Mouse (Mus musculus) granulocyte monocyte progenitor cell, adult 5-6 weeks (primary cell): ENCODE measurements around the gene Rtkn2. TPM values are rescaled to one million over a fixed set of nuclear protein-coding genes. Genes with fewer than 3 reads are reported as not detected.

Experiments used
- ATAC-seq: replicated peaks from 2 replicates; pipeline ENCODE4 v1.8.0; 2016; ENCODE audit warnings: mild to moderate bottlenecking, moderate TSS enrichment, inconsistent platforms; ENCODE audit not compliant: poor library complexity, severe bottlenecking
- total RNA-seq, 2 experiments: library from RNA; stranded (forward) in 1 of 2; stranded (reverse) in 1 of 2; fragments of 200-712, 200-1000 nt in 1 of 2; fragments of >200 nt in 1 of 2; fragmentation: Nextera tagmentation in 1 of 2; gene quantifications; 2 replicates each; pipeline ENCODE4 v1.2.3; 2014 to 2017

Rtkn2 gene
- total RNA-seq, 2 experiments from 2014 or later = 6.6 to 9.6 TPM

DNA sequence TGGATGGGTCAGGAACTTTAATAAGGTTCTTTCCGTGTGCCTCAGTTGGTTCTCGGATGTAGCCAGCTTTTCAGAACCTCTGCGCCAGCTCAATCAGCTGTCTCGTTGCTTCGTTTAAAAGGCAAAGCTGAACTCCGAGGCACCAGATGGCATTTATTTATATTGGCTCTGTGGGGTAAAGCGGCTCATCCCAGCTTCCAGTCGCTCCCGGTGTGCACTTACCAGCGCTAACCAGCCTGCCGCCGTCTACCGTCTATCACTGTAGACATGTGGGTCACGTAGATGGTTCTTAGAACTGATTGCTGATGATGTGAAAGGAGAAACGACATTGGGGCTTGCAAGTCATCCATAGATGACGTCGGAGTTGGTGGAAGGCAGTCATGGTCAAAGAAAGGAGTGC, 5.7 kb downstream of the Rtkn2 start:
- no peak for ATAC-seq

DNA sequence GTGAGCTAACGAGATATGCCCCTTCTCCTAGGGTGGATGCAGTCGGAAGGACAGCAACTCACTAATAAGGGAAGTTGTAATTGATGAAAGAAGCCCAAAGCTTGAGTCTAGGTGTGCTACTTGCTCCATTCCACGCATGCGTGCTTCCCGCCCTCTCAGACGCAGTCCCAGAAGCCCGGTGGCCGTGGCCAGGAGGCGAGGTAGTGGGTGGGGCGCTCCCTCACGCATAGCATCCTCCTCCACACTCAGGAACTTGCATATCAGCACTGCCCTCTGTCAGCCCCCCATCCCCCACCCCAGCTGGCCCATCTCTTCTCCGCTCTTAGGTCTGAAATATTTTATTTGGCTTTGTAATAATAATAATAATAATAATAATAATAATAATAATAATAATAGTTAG, 16.0 kb downstream of the Rtkn2 start:
- no peak for ATAC-seq

DNA sequence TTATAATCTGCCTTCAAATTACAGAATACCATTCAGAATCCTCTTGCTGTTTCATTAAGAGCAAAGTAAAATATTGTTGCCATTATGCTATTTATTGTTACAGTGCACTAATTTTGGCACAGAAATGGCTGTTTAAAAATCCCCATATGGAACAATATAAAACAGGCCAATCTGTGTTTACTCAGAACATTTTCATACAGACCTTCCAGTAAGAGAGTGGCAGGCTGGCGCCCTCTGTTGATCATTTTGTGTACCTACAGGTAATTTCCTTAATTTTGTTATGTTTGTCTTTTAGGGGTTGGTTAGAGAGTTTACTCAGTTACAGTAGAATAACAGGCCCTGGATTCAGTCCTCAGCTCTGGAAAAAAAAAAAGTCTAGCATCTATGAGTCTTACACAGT, 16.8 kb downstream of the Rtkn2 start:
- ATAC-seq = no peak

DNA sequence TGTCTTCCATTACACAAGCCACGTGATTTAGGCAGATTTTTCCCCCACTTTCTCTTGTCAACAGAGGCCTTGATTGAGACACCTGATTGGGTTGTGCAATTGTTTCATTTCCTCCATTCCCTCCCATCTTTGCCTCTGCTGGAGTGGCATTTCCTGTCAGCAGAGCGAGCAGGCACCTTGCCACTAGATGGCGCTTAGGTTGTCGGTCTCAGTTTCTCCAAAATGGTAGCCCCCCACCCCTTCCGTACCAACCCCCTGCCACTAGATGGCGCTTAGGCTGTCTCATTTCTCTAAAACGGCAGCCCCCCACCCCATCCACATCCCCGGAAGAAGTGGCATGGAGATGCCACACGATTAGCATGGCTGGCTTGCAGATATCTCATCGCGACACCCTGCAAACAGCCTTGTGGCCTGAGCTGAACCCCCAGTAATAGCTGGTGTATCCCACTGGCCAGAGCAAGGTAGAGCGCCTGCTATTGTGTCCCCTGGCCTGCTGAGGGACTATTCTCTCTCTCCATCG, 18.8 kb downstream of the Rtkn2 start:
- peak; percentile 97 for ATAC-seq

DNA sequence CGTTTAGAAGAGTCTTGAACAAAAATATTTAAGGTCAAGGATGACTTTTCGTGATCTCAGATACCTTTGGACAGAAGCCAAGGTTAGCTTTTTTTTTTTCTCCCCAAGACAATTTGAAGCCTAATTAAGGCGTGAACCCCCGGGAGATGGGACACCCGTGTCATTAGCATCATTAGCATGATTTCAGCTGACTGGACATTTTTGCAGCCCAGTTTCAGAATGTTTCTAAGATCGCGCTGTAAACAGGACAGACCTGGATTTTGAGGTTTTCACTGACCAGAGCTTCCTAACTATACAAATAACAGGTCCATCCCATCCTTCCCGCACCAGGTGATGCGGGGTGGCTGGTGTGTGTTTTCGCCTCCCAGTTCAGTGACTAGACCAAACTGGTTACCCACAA, 19.8 kb downstream of the Rtkn2 start:
- ATAC-seq = no peak

DNA sequence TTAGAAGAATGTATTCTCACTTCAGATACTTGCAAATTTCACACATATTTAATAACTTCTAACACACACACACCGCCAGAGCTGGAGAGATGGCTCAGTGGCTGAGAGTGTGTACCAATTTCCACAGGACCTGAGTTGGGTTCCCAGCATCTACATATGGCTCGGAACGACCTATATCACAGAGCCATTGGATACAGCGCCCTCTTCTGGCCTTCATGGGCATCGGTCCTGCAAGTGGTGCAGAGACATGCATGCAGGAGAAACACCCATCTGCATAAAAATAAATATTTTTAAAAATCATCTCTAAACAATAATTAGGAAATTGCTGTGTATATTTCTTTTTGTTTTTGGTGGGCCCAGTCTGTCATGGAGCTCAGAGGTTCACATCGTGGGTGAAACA, 22.1 kb downstream of the Rtkn2 start:
- ATAC-seq = no peak

DNA sequence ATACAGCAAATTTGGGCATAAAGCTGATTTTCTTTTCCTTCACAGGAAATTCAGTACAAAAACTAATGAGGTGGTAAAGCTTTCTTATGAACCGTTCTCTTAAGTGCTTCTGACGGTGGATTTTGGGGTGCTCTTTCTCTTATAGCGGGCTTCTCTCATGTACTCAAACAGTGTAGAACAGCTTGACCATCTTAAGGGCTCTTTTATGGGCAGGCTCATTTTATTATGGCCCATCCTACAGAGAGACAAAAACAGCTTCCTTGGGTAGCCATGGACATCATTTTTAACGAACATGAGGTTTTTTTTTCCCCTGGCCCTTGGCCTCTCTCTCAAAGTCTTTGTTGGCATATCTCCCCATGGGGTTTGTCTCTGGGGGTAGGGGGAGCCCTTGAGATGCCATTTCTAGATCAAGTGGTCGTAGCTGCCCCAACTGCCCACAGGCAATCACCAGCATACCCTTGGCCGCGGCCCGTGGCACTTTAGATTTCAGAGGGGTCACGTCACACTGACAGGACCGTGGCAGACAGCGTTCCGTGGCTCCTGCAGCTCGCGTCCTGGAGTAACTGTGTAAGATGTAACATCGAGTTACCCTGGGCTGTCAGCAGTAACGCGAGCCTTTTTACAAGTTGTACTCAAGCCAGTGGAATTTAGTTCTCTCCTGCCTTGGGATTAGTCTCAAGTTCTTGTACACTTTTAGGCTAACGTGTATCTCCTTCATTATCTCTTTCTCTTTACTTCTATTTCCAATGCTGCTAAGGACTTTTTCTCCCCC, 24.5 kb downstream of the Rtkn2 start:
- no peak for ATAC-seq

DNA sequence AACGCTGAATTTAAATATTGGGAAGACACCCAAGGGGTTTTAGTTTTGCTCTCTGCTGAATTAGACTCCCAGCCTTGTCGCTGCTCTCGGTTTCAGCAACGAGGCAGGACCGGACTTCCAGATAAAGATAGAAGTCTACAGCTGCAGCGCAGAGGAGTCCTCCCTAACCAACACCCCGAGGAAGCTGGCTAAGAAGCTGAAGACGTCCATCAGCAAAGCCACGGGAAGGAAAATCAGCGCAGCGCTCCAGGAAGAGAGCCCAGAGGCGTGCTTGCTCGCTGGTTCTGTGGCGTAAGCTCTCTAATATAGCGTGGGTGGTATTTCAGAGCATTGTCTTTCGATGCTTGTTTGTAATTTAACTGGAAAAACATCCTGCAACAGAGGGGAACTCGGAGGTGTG, 26.0 kb downstream of the Rtkn2 start:
- no peak for ATAC-seq

DNA sequence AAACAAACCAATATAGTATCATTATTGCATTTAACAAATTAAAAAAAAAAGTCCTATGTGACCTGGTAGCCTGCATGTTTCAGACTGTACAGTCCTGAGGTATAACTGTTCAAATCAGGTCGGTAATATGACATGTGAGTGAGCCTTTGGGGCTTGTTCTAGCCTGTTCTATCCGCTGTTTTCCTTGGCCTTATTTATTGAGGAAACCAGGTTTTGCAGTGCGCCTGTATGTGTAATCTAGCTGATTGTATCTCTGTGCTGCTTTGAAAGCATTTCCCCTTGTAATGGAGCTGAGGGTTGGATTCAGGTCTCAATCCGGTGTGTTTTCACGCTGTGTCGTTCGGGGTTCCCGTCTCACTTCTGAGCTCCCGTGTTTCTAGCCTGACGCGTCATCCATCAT, 27.1 kb downstream of the Rtkn2 start:
- no peak for ATAC-seq

DNA sequence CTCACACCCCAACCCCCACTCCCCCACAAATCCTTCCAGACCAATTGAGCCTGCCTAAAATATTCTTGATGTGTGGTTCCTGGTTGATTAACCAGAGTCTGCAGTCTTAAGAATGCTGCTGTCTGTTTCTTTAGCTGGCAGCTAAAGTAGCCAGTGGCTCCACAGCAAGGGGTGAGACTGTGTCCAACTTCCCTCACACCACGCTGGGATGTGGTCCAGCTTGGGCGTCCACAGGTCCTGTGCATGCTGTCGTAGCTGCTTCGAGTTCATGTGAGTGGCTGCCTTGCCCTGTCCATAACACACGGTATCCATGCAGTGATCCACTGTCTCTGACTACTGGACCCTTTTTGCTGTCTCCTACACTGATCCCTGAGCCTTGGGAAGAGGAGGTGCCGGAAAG, 27.7 kb downstream of the Rtkn2 start:
- no peak for ATAC-seq

DNA sequence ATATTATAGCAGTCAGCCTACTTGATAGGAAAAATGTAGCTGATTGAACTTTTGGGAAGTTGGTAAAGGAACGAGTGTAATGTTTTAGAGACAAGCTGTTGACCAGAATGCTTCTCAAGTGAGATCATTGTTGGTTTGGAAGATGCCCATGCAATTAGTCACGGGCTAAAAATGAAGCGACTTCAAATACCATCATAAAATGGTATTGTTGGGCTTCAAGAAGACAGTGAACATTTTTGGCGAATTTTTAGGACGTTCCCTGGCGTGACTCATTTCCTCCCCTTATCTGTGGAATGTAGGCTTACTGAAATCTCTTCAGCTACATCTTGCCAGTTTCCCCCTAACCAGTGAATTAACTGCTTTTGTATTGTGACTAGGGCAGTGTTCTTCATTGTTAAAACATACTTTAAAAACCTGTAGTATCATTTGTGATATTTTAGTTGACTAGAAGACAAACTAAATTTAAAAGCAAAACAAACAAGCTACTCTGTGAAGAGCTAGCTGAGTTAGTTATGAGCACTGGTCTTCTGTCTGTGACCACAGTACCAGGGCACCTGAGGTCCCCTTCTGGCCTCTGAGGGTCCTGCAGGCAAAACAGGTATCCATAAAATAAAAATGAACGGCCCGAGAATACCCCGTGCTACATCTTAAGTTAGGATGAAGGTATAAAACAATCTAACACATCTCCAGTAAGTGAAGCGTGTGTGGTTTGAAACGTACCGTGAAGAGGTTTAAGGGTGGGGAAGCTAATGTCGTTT, 29.0 kb downstream of the Rtkn2 start:
- ATAC-seq = no peak

DNA sequence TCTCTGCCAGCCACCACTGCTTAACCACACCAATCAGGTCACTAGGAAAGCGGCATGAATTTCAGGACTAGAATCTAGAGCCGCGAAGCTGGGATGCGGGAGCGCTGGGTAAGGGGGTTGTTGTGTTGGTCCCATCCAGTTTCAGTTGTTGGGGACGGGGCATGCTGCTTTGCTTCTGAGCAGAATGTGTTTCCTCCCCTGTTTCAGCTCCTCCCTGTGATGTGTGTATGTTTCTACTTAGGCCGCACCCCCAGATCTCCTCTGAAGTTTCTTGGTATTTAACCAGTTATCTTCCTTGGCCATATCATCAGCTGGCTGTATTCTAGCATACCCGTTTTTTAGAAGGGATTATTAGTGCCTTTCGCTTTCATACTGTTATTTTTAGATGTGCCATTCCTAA, 29.9 kb downstream of the Rtkn2 start:
- ATAC-seq = no peak

DNA sequence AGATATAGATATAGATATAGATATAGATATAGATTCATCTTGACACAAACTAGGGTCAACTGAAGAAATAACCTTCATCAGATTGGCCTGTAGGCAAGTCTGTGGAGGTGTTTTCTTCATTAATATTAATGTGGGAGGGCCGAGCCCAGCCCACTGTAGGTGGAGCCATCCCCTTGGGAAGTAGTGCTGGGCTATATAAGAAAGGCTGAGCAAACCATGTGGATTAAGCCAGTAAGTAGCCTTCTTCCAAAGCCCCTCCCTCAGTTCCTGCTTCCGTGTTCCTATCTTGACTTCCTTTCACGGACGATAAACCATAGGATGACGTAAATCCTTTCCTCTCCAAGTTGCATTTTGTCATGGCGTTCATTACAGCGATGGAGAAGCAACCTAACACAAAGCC, 30.5 kb downstream of the Rtkn2 start:
- ATAC-seq = no peak

DNA sequence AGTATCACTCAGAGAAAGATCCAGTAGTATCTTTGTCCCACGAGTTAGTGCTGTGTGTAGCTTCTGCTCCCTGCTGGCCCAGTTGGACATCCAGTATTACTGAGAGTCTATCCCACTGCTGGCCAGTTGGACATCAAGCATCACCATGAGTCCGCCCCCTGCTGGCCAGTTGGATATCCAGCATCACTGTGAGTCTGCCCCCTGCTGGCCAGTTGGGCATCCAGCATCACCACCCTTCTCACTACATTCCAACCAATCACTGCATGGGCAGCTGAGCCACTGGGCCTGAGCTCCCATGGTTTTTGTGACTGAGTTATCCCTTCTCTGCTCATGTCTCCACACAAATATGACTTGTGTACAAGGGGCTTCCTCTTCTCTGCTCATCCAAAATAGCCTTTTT, 33.8 kb downstream of the Rtkn2 start:
- ATAC-seq = peak; percentile 77

DNA sequence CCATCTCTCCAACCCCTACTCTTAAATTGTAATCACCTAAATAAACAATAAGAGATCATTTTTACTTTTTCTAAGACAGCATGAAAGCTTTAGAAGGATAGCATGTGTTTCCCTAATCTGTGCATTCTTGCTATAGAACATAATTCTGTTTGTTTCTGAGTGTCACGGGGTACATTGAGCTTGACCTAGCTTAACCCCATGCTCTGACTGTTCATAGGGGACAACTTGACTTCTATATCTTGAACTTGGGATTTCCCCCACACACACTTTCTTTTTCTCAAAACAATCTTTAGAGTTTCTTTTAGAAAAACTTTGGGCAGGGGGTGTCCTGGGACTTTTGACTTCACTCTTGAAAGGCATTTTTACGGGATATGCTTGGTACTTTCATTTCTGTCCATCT, 41.4 kb downstream of the Rtkn2 start:
- ATAC-seq = no peak

DNA sequence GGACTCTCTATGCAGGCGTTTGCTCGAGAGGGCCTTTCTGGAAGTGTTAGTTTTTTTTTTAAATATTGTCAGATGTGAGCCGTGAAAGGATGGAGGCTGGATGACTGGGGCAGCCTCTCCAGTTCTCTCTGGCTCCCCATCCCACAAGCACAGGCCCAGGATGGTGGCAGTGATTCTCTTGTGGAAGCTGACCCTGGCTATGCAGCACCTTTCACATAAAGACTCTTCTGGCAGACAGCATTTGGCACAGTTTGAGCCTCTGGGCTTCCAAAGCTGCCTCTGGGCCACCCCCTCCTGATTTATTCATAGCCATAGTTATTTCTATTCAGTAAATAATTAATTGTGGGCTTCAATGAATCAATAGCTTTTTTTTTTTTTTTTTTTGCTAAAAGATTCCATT, 46.3 kb downstream of the Rtkn2 start:
- no peak for ATAC-seq

DNA sequence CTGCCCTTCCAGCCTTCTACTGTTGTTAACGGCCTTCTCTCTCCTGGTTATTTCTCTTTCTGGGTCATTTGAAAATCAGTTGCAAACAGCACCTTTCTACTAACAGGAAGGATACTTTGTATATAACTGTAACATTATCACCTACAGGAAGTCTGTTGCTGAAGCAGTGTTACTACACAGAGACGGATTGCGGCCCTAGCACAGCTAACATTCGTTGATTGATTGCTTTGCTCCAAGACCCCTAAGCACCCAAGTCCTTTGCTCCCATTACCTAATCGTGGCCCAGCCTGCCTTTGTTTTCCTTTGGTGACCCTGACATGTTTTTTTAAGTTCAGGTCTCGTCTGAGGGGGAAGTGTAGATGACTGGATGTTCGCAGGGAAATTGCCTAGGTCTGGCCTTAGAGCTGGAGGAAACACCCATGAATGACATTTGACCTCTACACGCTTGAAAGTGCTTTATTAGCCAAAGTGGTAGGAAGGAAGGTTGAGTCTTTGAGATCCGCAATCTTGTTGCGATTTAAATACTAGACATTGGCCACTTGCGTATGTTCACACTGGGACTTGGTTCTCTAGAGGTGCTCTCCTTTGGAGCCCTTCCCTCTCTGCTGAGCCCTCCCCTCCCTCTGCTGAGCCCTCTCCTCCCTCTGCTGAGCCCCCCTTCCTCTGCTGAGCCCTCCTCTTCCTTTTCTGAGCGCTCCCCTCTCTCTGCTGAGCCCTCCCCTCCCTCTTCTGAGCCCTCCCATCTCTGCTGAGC, 49.1 kb downstream of the Rtkn2 start:
- ATAC-seq = no peak; the same call in 1 of the 2 replicates

DNA sequence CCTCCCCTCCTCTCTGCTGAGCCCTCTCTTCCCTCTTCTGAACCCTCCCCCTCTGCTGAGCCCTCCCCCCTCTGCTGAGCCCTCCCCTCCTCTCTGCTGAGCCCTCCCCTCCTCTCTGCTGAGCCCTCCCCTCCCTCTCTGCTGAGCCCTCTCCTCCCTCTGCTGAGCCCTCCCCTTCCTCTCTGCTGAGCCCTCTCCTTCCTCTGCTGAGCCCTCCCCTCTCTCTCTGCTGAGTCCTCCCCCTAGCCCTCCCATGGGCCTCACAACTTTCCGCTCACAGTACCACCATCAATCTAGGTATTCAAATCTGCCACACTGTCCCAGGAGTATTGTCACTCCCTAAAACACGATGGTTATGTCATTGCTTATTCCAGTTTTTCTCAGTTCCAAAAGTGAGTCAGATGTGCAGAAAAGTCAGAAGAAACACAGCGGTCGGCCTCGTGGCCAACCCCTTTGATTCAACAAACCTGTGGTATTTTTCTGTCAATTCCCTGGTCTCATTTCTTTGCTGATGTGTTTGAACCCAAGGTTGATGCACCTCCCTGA, 49.8 kb downstream of the Rtkn2 start:
- no peak for ATAC-seq

DNA sequence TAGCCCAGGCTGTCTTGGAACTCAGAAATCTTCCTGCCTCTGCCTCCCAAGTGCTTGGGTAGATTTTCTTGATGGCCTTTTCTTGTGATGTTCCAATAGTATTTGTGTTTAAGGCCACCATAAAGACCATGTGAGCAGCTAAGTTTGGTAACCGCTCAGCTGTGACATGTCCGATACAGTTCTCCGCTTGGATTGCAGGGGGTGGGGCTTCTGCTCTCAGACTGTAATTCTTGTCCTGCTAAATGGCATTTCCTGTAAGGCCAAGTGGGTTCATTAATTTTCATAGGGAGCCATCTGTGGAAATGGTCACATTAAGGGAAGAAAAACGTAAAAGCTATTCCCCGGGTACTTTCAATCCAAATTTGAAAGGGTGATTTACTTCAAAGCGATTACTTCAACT, 50.7 kb downstream of the Rtkn2 start:
- ATAC-seq = no peak

DNA sequence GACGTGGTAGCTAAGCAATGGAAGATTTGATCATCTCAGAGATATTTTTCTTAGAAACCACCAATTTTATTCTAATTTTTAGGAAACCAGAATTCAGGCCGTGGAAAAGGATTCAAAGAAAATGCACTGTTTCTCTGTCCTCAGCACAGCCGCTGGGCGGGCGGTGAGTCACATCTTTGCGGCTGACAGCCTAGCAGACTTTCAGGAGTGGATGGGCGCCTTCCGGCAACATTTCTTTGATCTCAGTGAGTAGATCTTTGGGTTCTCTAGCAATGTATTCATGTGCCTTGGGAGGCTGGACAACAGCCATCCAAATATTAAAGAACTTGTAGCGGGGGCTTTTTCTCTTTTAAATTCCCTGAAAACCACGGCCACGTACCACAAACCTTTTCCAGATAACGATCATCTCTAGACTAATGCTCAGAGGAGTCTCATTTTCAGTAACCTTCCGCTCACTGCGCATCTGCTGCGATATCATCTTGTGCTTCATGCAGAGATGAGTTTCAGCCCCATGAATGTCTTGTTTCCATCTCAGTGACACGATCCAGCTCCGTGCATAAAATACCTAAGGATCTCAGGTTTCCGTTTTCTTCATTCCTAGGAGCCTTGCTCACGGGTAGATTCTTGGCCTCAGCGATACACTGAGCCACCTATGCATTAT, 56.5 kb downstream of the Rtkn2 start:
- ATAC-seq = no peak
